Mouse (Mus musculus): ENCODE measurements around the gene Hist1h3h.

- TF ChIP-seq CTCF (IDR thresholded peaks at IDR 0.05; ENCODE audit: low read depth, low read length) (no peak), POLR2A (IDR thresholded peaks at IDR 0.05; ENCODE audit: borderline replicate concordance, low read depth, low read length) (no peak)
Measured at GRCm38 (mm10) chr13:21722373-21722925, 5.0 kb downstream of the Hist1h3h start.
